Mouse (Mus musculus) forebrain, embryonic 11.5 days (tissue): ENCODE data around the gene Psmg3. TPM values are rescaled to one million over a fixed set of nuclear protein-coding genes. Genes with fewer than 3 reads are reported as not detected.

Experiments
- ATAC-seq: fragments of 200-750 bp; cut with Nextera tagmentation; replicated peaks from 2 replicates; pipeline ENCODE4 v1.8.0; 2017; ENCODE audit warnings: moderate TSS enrichment; ENCODE audit not compliant: low FRiP score
- DNase-seq: peaks from one replicate; pipeline ENCODE4 v3.0.0-alpha.2; 2017; ENCODE audit warnings: low spot score
- H3K27ac ChIP-seq: fragments of 300-500 bp; sonication (generic); 2 replicates; pipeline ENCODE4 v1.5.1; 2014; ENCODE audit warnings: low read depth, low read length
- H3K27me3 ChIP-seq: fragments of 300-500 bp; sonication (generic); 2 replicates; pipeline ENCODE4 v1.6.1; 2014; ENCODE audit warnings: mild to moderate bottlenecking, low read length, mixed read lengths; ENCODE audit not compliant: control insufficient read depth, insufficient read depth
- H3K36me3 ChIP-seq: fragments of 300-500 bp; sonication (generic); 2 replicates; pipeline ENCODE4 v1.6.1; 2014; ENCODE audit warnings: mild to moderate bottlenecking, low read length, moderate library complexity, mixed read lengths; ENCODE audit not compliant: control insufficient read depth, insufficient read depth
- H3K4me1 ChIP-seq: fragments of 300-500 bp; sonication (generic); replicated peaks from 2 replicates; pipeline ENCODE4 v1.6.1; 2014; ENCODE audit warnings: low read length, mixed read lengths; ENCODE audit not compliant: control insufficient read depth, insufficient read depth
- H3K4me2 ChIP-seq: fragments of 300-500 bp; sonication (generic); 2 replicates; pipeline ENCODE4 v1.6.1; 2014; ENCODE audit warnings: low read depth, mild to moderate bottlenecking, low read length, moderate library complexity, mixed read lengths; ENCODE audit not compliant: severe bottlenecking
- H3K4me3 ChIP-seq: fragments of 300-500 bp; sonication (generic); 2 replicates; pipeline ENCODE4 v1.5.1; 2014; ENCODE audit warnings: low read depth, low read length
- H3K9ac ChIP-seq: fragments of 300-500 bp; sonication (generic); 2 replicates; pipeline ENCODE4 v1.6.1; 2014; ENCODE audit warnings: low read length
- H3K9me3 ChIP-seq: fragments of 300-500 bp; sonication (generic); 2 replicates; pipeline ENCODE4 v1.6.1; 2016; ENCODE audit warnings: low read length, mixed read lengths; ENCODE audit not compliant: control insufficient read depth
- WGBS: fragments of 180-500 bp; shearing (Covaris S2); extraction: QIAGEN DNeasy Blood & Tissue Kit; methylation state at CpG from one replicate; pipeline ENCODE4 v1.1.7; 2014; 5-methylcytosine and 5-hydroxymethylcytosine counted together
- polyA plus RNA-seq: library from polyadenylated mRNA; unstranded; fragments of >200 nt; fragmentation: Nextera tagmentation; extraction: Ambion mirVana; gene quantifications from 2 replicates; pipeline ENCODE4 v1.2.1, GENCODE M21; 2014

Psmg3 gene
- polyA plus RNA-seq, 1 experiment from 2014 or later, result 76.3 TPM

GRCm38 (mm10) chr5:139801880-139802279 lies 24.8 kb downstream of the Psmg3 start:
- H3K4me2 ChIP-seq, result no peak overlapping the region
- DNase-seq, result no peak
- H3K27me3 ChIP-seq, result no peaks in the 10 kb centered on the region
- H3K4me1 ChIP-seq, result peaks cover 24% of the 10 kb centered on the region
- H3K36me3 ChIP-seq, result no peaks in the 10 kb centered on the region
- no peak overlapping the region for H3K9ac ChIP-seq
- ATAC-seq, result no peak
- H3K4me3 ChIP-seq, result no peak overlapping the region
- 93% methylated on average over 10 of the region's 10 CpGs for WGBS
- no peaks in the 10 kb centered on the region for H3K9me3 ChIP-seq
- H3K27ac ChIP-seq, result no peak overlapping the region

GRCm38 (mm10) chr5:139801231-139801630 lies 25.5 kb downstream of the Psmg3 start:
- DNase-seq (no peak), ATAC-seq (no peak)
- Histone ChIP-seq H3K9me3 (no peaks in the 10 kb centered on the region), H3K4me2 (no peak overlapping the region), H3K27me3 (no peaks in the 10 kb centered on the region), H3K9ac (no peak overlapping the region), H3K36me3 (no peaks in the 10 kb centered on the region), H3K4me1 (peaks cover 28% of the 10 kb centered on the region), H3K27ac (no peak overlapping the region), H3K4me3 (no peak overlapping the region)
- WGBS, result 92% methylated on average over 8 of the region's 8 CpGs

- H3K4me1 ChIP-seq, result peaks cover 28% of the 10 kb centered on the region
- 93% methylated on average over 33 of the region's 33 CpGs for WGBS
- H3K27ac ChIP-seq, result no peak overlapping the region
- H3K4me2 ChIP-seq, result no peak overlapping the region
- no peak overlapping the region for H3K9ac ChIP-seq
- H3K9me3 ChIP-seq, result no peaks in the 10 kb centered on the region
- H3K27me3 ChIP-seq, result no peaks in the 10 kb centered on the region
- H3K36me3 ChIP-seq, result no peaks in the 10 kb centered on the region
- DNase-seq (no peak), ATAC-seq (no peak)
- no peak overlapping the region for H3K4me3 ChIP-seq
These were observed 26.7 kb downstream of the Psmg3 start for GRCm38 (mm10) chr5:139799801-139800590.

- Histone ChIP-seq H3K4me2 (no peak overlapping the region), H3K4me1 (peaks cover 26% of the 10 kb centered on the region), H3K27ac (no peak overlapping the region), H3K9me3 (no peaks in the 10 kb centered on the region), H3K27me3 (no peaks in the 10 kb centered on the region), H3K4me3 (no peak overlapping the region), H3K36me3 (no peaks in the 10 kb centered on the region), H3K9ac (no peak overlapping the region)
- DNase-seq (no peak), ATAC-seq (no peak)
- WGBS, result 92% methylated on average over 9 of the region's 9 CpGs
These were observed 27.6 kb downstream of the Psmg3 start for GRCm38 (mm10) chr5:139799041-139799440.

GRCm38 (mm10) chr5:139798168-139798900 lies 28.4 kb downstream of the Psmg3 start:
- Histone ChIP-seq H3K9me3 (no peaks in the 10 kb centered on the region), H3K27ac (peak overlapping the region; percentile 75), H3K4me2 (peak overlapping the region; percentile 36), H3K27me3 (no peaks in the 10 kb centered on the region), H3K4me1 (peaks cover 23% of the 10 kb centered on the region), H3K9ac (peak overlapping the region; percentile 27), H3K36me3 (no peaks in the 10 kb centered on the region), H3K4me3 (0 out of 2 replicates have a peak overlapping the region, but pooled peaks have one; percentile 9)
- WGBS, result 55% methylated on average over 11 of the region's 12 CpGs
- ATAC-seq, result no peak; the same call in 1 of the 2 replicates
- no peak for DNase-seq

GRCm38 (mm10) chr5:139797473-139798167 lies 29.1 kb downstream of the Psmg3 start:
- Histone ChIP-seq H3K27ac (peak overlapping the region; percentile 75), H3K9me3 (no peaks in the 10 kb centered on the region), H3K27me3 (no peaks in the 10 kb centered on the region), H3K9ac (peak overlapping the region; percentile 27), H3K4me3 (0 out of 2 replicates have a peak overlapping the region, but pooled peaks have one; percentile 9), H3K36me3 (no peaks in the 10 kb centered on the region), H3K4me2 (peak overlapping the region; percentile 36), H3K4me1 (peaks cover 23% of the 10 kb centered on the region)
- DNase-seq (peak; percentile 86), ATAC-seq (peak; percentile 85)
- 27% methylated on average over 11 of the region's 11 CpGs for WGBS

GRCm38 (mm10) chr5:139796900-139797299 lies 29.8 kb downstream of the Psmg3 start:
- H3K4me2 ChIP-seq, result no peak overlapping the region; the same call in 1 of the 2 replicates
- peak; percentile 31 for ATAC-seq
- peaks cover 26% of the 10 kb centered on the region for H3K4me1 ChIP-seq
- H3K4me3 ChIP-seq, result no peak overlapping the region; the same call in 1 of the 2 replicates
- H3K27me3 ChIP-seq, result no peaks in the 10 kb centered on the region
- no peaks in the 10 kb centered on the region for H3K36me3 ChIP-seq
- WGBS, result 33% methylated on average over 13 of the region's 13 CpGs
- H3K9me3 ChIP-seq, result no peaks in the 10 kb centered on the region
- H3K27ac ChIP-seq, result peak overlapping the region; percentile 54
- H3K9ac ChIP-seq, result peak overlapping the region; percentile 8; the same call in 1 of the 2 replicates
- peak; percentile 73 for DNase-seq

GRCm38 (mm10) chr5:139796001-139796620 lies 30.6 kb downstream of the Psmg3 start:
- Histone ChIP-seq H3K4me2 (no peak overlapping the region), H3K27me3 (no peaks in the 10 kb centered on the region), H3K9me3 (no peaks in the 10 kb centered on the region), H3K36me3 (no peaks in the 10 kb centered on the region), H3K27ac (no peak overlapping the region; the same call in 1 of the 2 replicates), H3K4me1 (peaks cover 27% of the 10 kb centered on the region), H3K4me3 (no peak overlapping the region), H3K9ac (no peak overlapping the region)
- ATAC-seq (no peak), DNase-seq (no peak)
- WGBS, result 85% methylated on average over 9 of the region's 9 CpGs
